Mouse (Mus musculus): ENCODE data around the gene Nfe2. TPM values are rescaled to one million over a fixed set of nuclear protein-coding genes. Genes with fewer than 3 reads are reported as not detected.
"Not testable (repeated sequence)": the region's sequence is repeated elsewhere in the genome, so short reads cannot be mapped to it uniquely, and the experiment has no call there.

Nfe2 gene
- polyA plus RNA-seq, 1 experiment from 2014 or later = 2.4 TPM

DNA sequence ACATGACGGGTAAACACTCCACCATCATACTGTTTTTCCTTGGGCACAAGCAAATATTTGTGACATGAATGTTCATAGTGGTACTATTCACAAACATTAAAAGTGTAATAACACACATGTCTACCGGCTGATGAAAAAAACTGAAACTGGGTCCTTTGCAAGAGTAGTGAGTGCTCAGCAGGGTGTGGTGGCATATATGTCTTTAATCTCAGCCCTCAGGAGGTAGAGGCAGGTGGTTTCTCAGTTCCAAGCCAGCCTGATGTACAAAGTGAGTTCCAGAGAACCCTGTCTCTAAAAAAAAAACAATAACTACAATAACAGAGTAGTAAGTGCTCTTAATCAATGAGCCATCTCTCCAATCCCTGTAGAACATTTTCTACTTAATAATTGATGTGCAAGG lies 6.6 kb upstream of the Nfe2 start:
- Histone ChIP-seq H3K4me3 (no peak overlapping the region), H3K4me1 (peaks cover 4% of the 10 kb centered on the region; the same call in 1 of the 2 replicates), H3K9ac (no peak overlapping the region), H3K36me3 (no peaks in the 10 kb centered on the region), H3K27ac (no peak overlapping the region), H3K9me3 (no peaks in the 10 kb centered on the region), H3K27me3 (no peaks in the 10 kb centered on the region), H3K4me2 (no peak overlapping the region)
- WGBS = 84% methylated on average over 2 of the region's 2 CpGs
- no peak for ATAC-seq (ENCODE audit: insufficient number of reproducible peaks, insufficient read depth, low FRiP score, low TSS enrichment, low read depth)

DNA sequence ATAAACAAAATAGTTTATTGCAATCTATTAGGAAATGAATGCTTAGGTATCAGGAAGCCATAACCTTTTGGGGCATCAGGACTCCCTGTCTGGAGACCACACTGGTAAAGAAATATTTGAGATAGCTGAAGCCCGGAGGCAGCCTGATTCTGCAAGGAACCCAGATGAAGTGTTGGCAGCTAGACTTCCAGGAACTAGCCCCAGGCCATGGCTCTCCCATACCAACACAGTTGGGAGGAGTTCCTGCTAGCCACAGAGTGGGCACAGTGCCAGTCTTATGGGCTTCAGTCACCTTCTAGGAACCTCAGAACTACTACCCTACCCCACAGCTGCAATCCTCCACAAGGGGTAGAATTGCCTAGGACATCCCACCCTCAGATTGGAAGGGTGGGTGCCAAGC lies 1.8 kb upstream of the Nfe2 start:
- Histone ChIP-seq H3K4me3 (no peak overlapping the region), H3K36me3 (no peaks in the 10 kb centered on the region), H3K9me3 (no peaks in the 10 kb centered on the region), H3K4me2 (no peak overlapping the region), H3K27ac (no peak overlapping the region), H3K4me1 (peaks cover 22% of the 10 kb centered on the region), H3K27me3 (peaks cover 5% of the 10 kb centered on the region; the same call in 1 of the 2 replicates), H3K9ac (no peak overlapping the region)
- WGBS = 31% methylated on average over 1 of the region's 1 CpGs
- no peak for ATAC-seq (ENCODE audit: insufficient number of reproducible peaks, insufficient read depth, low FRiP score, low TSS enrichment, low read depth)

DNA sequence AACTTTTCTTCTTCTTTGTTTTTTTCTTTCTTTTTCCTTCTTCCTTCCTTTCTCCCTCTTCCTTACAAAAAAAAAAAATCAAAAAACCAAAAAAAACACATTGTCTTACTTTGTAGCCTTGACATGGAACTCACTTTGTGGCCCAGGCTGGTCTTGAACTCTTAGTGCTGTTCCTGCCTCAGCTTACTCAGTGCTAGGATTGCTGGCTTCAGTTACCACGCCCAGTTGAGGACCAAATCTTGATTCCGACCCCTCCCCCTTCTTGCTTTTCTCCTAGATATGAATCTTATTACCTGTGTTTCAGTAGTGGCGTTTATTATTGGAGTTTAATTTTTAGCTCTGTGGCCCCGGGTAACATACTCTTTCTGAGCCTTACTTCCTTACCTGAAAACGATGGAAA lies 959 bp upstream of the Nfe2 start:
- Histone ChIP-seq H3K36me3 (no peaks in the 10 kb centered on the region), H3K27ac (no peak overlapping the region), H3K27me3 (peaks cover 5% of the 10 kb centered on the region; the same call in 1 of the 2 replicates), H3K4me3 (no peak overlapping the region), H3K9me3 (no peaks in the 10 kb centered on the region), H3K4me2 (no peak overlapping the region), H3K4me1 (peaks cover 30% of the 10 kb centered on the region), H3K9ac (no peak overlapping the region)
- no peak for ATAC-seq (ENCODE audit: insufficient number of reproducible peaks, insufficient read depth, low FRiP score, low TSS enrichment, low read depth)
- 84% methylated on average over 5 of the region's 5 CpGs for WGBS

DNA sequence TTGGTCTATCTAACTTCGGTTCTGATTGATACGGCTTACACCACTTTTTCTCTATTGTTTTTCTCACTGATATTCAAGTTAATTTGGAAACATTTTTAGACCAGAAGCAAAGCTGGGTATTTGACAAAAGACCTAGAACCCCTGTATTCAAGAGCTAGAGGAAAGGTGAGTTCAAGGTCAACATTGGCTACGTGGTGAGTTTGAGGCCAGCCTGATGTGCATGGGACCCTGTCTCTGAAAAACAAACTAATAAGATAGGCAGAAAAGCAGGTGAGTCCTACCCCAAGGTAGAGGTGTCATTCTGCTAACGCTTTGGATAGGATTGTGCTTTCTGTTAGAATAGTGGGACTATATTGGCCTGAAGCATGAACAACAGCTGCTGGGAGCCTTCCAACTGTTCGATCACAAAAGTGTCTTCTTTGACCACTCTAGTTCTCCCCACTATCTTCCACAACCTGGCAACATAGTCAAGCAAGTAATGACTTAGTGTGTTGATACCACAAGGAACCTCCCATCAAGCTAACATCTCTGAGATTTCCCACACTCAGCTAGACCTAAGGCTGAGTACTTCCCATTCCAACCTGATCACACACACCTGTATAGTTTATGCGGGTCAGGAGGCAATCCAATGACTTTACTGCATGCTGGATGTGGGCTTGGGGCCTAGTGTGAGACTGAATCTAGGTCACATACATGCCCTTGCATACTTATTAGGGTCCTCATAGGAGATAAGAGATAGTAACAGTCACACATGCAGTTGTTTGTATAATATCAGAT lies 1.8 kb downstream of the Nfe2 start:
- ATAC-seq (ENCODE audit: insufficient number of reproducible peaks, insufficient read depth, low FRiP score, low TSS enrichment, low read depth) = no peak

DNA sequence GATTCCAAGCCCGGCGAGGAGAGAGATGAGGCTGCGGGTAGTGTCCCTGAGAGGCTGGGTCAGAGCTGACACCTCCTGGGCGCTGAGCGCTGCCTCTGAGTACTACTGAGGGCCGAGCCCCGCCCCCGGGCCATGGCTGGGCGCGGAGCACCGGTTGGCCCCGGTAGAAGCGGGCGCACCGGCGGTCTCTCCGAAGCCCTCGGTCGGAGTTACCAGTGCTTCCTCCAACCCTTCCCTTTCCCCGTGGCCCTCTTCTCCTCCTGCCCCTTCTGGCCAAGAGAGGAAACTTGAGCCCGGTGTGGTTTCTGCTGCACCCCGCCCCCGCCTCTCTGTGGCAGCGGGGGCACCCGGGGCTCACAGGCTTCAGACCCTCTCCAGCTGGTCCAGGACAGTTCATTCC lies 3.0 kb downstream of the Nfe2 start:
- Histone ChIP-seq H3K4me3 (peak overlapping the region; percentile 48), H3K27ac (no peak overlapping the region), H3K27me3 (peaks cover 5% of the 10 kb centered on the region; the same call in 1 of the 2 replicates), H3K9me3 (no peaks in the 10 kb centered on the region), H3K36me3 (no peaks in the 10 kb centered on the region), H3K4me2 (peak overlapping the region; percentile 91), H3K4me1 (peaks cover 29% of the 10 kb centered on the region), H3K9ac (peak overlapping the region; percentile 78)
- peak; percentile 56; the same call in 1 of the 2 replicates for ATAC-seq (ENCODE audit: insufficient number of reproducible peaks, insufficient read depth, low FRiP score, low TSS enrichment, low read depth)
- under 1% methylated on average over 25 of the region's 25 CpGs for WGBS

More for the DNA sequence above, 1.8 kb downstream of the Nfe2 start:
- Histone ChIP-seq H3K27ac (no peak overlapping the region), H3K4me3 (no peak overlapping the region), H3K4me1 (peaks cover 30% of the 10 kb centered on the region), H3K9ac (no peak overlapping the region), H3K27me3 (peaks cover 5% of the 10 kb centered on the region; the same call in 1 of the 2 replicates), H3K9me3 (no peaks in the 10 kb centered on the region), H3K36me3 (no peaks in the 10 kb centered on the region), H3K4me2 (no peak overlapping the region)
- WGBS = 93% methylated on average over 6 of the region's 6 CpGs

DNA sequence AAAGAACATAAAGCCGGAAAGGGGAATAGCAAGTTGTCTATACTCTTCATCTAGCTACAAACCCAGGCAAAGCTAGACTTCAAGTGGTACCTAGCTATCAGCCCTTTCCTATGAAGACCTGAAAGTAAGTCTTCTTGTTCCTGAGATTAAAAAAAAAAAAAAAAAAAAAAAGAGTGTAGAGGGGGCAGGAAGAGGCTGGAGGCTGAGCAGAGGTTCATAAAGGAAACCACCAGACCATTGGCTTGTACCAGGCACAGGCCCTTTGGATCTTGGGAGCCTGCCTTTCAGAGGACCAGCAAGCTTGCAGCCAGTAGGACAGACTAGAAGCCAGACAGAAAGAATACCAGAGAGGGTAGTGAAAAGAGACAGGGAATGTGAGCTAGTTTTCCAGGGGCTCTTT lies 4.9 kb downstream of the Nfe2 start:
- Histone ChIP-seq H3K27ac (no peak overlapping the region), H3K36me3 (peaks cover 9% of the 10 kb centered on the region), H3K4me1 (peaks cover 20% of the 10 kb centered on the region), H3K9me3 (no peaks in the 10 kb centered on the region), H3K27me3 (peaks cover 3% of the 10 kb centered on the region; the same call in 1 of the 2 replicates), H3K4me3 (no peak overlapping the region), H3K9ac (no peak overlapping the region), H3K4me2 (no peak overlapping the region)
- 91% methylated on average over 1 of the region's 1 CpGs for WGBS
- no peak for ATAC-seq (ENCODE audit: insufficient number of reproducible peaks, insufficient read depth, low FRiP score, low TSS enrichment, low read depth)

DNA sequence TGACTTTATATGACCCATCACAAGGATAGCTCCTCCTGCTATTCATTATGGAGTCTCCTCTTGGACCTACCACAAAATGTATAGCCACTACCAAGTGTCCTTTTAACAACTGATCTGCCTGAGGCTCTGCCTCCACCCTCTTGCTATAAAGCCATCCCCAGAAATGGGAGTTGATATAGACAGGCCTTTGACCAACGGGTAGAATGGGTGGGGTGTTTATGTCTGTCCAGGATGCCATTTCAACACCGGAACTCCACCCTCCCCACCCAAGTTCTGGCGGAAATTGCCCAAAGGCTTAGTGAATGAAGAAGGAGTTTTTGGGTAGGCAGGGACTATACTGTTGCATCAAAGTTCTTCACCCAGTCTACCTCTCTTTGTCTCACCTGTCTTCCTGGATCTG lies 5.5 kb downstream of the Nfe2 start:
- peaks cover 16% of the 10 kb centered on the region for H3K36me3 ChIP-seq
- H3K4me2 ChIP-seq = no peak overlapping the region
- H3K27me3 ChIP-seq = no peaks in the 10 kb centered on the region
- no peak overlapping the region for H3K4me3 ChIP-seq
- peaks cover 14% of the 10 kb centered on the region for H3K4me1 ChIP-seq
- 71% methylated on average over 3 of the region's 3 CpGs for WGBS
- no peaks in the 10 kb centered on the region for H3K9me3 ChIP-seq
- no peak overlapping the region for H3K9ac ChIP-seq
- H3K27ac ChIP-seq = no peak overlapping the region
- ATAC-seq (ENCODE audit: insufficient number of reproducible peaks, insufficient read depth, low FRiP score, low TSS enrichment, low read depth) = no peak

DNA sequence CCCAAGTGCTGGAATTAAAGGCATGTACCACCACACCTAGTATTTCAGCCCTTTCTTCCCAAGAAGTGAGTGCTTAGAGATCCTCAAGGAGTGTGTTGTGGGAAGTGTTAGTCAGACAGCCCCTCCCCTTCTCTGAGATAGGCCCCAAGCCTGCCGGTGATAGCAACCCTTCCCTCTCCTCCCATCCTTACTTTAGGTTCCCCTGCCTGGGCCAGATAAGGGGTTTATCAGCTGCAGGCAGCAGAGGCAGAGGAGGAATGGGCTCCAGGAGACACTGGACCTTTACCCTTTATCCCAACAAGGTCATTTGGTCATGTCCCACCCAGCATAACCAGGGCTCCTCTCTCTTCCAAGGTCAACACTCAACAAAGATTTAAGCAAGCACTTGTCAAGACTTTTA lies 6.6 kb downstream of the Nfe2 start:
- no peaks in the 10 kb centered on the region for H3K27me3 ChIP-seq
- no peak overlapping the region for H3K27ac ChIP-seq
- no peak overlapping the region for H3K9ac ChIP-seq
- no peak for ATAC-seq (ENCODE audit: insufficient number of reproducible peaks, insufficient read depth, low FRiP score, low TSS enrichment, low read depth)
- no peaks in the 10 kb centered on the region for H3K9me3 ChIP-seq
- peaks cover 27% of the 10 kb centered on the region for H3K36me3 ChIP-seq
- H3K4me3 ChIP-seq = no peak overlapping the region
- WGBS = 68% methylated on average over 1 of the region's 1 CpGs
- no peak overlapping the region for H3K4me2 ChIP-seq
- peaks cover 13% of the 10 kb centered on the region for H3K4me1 ChIP-seq

DNA sequence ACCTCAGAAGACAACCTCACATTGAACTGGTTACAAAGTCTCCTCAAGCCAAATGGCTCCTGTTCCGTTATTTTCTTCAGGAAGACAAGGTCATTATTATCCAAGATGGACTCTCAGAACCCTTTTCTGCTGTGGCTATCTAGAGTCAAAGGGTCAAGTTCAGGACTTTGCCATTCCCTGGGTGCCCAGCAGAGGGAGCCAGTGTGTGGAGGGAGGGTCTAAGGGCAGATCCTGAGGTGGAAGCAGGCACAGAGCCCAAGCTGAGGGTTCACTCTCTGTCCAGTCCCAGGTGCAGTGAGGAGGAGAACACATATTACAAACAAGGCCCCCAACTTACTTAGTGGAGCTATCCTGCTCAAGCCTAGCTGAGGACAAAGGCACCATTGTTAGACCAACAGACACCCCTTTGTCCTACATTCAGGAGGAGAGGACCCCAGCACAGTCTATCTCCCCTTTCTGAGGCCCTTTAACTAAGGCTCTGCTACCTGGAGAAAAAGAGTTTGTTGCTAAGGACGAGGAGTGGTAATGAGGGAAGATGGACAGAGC lies 7.9 kb downstream of the Nfe2 start:
- H3K4me3 ChIP-seq = no peak overlapping the region
- 14% methylated on average over 2 of the region's 2 CpGs for WGBS
- no peak overlapping the region for H3K4me2 ChIP-seq
- H3K9ac ChIP-seq = no peak overlapping the region
- peaks cover 38% of the 10 kb centered on the region for H3K36me3 ChIP-seq
- H3K9me3 ChIP-seq = no peaks in the 10 kb centered on the region
- H3K27me3 ChIP-seq = no peaks in the 10 kb centered on the region
- ATAC-seq (ENCODE audit: insufficient number of reproducible peaks, insufficient read depth, low FRiP score, low TSS enrichment, low read depth) = no peak
- peaks cover 14% of the 10 kb centered on the region for H3K4me1 ChIP-seq
- H3K27ac ChIP-seq = peak overlapping the region; percentile 24

DNA sequence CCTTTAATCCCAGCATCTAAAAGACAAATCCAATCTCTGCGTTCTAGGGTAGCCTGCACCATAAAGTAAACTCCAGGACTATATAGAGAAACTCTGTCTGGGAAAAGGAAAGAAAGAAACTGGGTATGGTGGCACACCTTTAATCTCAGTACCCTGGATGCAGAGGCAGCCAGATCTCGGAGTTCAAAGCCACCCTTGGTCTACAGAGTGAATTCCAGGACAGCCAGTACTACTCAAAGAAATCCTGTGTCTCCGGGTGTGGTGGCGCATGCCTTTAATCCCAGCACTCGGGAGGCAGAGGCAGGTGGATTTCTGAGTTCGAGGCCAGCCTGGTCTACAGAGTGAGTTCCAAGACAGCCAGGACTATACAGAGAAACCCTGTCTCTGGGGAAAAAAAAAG lies 8.7 kb downstream of the Nfe2 start:
- H3K4me1 ChIP-seq; H3K9ac ChIP-seq; H3K9me3 ChIP-seq; H3K4me2 ChIP-seq; H3K27me3 ChIP-seq; H3K4me3 ChIP-seq; H3K27ac ChIP-seq; ATAC-seq (ENCODE audit: insufficient number of reproducible peaks, insufficient read depth, low FRiP score, low TSS enrichment, low read depth): not testable (repeated sequence)
- 79% methylated on average over 6 of the region's 6 CpGs for WGBS
- peaks cover 44% of the 10 kb centered on the region for H3K36me3 ChIP-seq

DNA sequence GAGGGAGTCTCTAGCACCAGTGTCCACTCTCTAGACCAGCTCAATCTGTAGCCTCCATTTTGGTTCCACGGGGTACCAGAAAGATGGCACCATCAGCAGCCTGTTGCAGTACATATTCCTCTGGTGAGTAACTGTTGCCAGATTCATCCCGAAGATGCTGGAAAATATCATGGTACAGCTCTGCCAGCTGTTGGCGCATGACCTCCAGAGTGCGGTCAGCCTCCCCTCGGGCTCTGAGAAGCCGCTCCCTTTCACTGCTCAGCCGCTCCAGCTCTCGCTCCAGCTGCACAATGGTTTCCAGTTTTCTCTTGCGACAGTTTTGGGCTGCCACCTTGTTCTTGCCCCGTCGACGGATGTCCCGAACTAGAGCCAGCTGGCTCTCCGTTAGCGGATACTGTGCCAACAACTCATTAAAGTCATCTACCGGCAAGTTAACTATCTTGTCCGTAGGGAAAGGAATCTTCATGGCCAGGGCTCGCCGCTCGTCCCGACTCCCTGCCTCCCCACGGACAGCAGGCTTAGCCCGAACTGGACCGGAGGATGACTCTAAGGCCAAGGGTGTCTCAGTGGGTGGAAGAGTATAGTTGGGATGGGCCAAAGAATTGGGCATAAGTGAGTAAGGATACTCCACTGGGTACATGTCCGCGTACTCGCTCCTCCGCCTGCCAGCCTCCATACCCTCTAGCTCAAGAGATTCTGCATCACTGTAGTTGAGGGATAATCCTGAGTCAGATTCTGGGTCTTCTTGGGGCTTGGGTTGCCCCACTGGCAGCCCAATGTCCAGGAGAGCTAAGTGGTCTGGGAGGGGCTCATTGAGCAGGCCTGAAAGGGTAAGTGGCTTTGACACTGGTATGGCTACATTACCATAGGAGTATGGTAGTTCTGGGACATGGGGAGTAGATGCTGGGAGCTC lies 9.5 kb downstream of the Nfe2 start:
- Histone ChIP-seq H3K27me3 (no peaks in the 10 kb centered on the region), H3K4me3 (no peak overlapping the region), H3K9ac (no peak overlapping the region), H3K36me3 (peaks cover 48% of the 10 kb centered on the region), H3K4me2 (no peak overlapping the region), H3K9me3 (no peaks in the 10 kb centered on the region), H3K27ac (peak overlapping the region; percentile 16; the same call in 1 of the 2 replicates), H3K4me1 (peaks cover 9% of the 10 kb centered on the region)
- 81% methylated on average over 28 of the region's 28 CpGs for WGBS
- ATAC-seq (ENCODE audit: insufficient number of reproducible peaks, insufficient read depth, low FRiP score, low TSS enrichment, low read depth) = no peak
